Mouse (Mus musculus) liver, adult (tissue): ENCODE measurements around the gene Olfr684.

ENCODE experiments used
- GATA4 ChIP-seq: IDR thresholded peaks from 2 replicates; pipeline ENCODE4 v1.6.1; 2014; ENCODE audit warnings: mild to moderate bottlenecking, low read length; ENCODE audit not compliant: insufficient replicate concordance

Gene Olfr684

GRCm38 (mm10) chr7:105163553-105163952 lies at the start of gene Olfr684:
Gene Olfr684 (minus strand): TSS chr7:105163653.
- TF ChIP-seq GATA4, result no peak

DNA sequence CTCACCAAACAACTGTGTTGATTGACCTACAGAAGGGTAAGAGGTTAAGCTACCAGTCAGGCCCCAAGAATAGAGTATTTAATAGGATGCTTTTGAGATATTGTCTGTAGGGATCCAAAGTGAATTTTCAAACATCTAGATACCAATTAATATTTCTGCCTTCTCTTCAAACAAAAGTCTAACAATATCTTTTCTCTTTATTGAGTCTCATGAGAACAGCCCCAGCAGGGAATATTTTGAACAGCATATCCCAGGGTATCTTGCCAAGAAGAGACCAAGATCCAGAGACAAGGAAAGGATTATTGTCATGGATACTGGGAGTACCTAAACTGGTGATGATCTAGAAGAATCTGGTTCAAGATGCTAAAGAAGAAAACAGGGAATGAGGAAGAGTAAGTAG lies 43.9 kb upstream of the Olfr684 start, which contains the start of gene Olfr686:
TSS of gene Olfr686 (minus strand) at position 101 of the 400 bp plus-strand sequence.
- no peak for TF ChIP-seq GATA4

GRCm38 (mm10) chr7:105185912-105186311 lies 22.5 kb upstream of the Olfr684 start, which contains the start of gene Olfr685:
Gene Olfr685 (minus strand): TSS chr7:105186012.
- TF ChIP-seq GATA4, result no peak

GRCm38 (mm10) chr7:105170773-105171172 lies 7.3 kb upstream of the Olfr684 start:
- TF ChIP-seq GATA4, result no peak

GRCm38 (mm10) chr7:105146912-105147311 lies 16.5 kb downstream of the Olfr684 start, which contains the start of gene Olfr683:
Gene Olfr683 (minus strand): TSS chr7:105147012.
- TF ChIP-seq GATA4, result no peak

- TF ChIP-seq GATA4, result no peak
Observed at GRCm38 (mm10) chr7:105141275-105141674, 22.2 kb downstream of the Olfr684 start.

DNA sequence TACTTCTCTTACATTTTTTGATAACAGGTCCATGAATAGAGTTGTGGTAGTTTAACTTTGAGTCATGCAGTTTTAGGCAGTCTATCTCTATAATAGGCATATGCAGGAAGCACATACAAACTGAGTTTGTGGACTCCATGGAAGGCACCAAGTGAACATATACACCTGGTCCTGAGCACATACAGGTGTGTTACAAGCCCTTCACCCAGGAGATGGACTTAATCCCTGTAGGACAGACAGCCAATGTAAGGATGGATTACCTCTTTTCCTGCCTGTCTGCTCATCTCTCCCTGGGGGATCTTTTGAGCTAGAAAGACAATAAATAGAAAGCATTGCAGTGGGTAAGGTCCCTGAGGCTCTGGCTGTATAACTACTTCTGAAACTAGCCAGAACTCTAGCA lies 46.9 kb downstream of the Olfr684 start, which contains the start of gene Olfr681:
TSS of gene Olfr681 (plus strand) at position 301 of the 400 bp plus-strand sequence.
- no peak for TF ChIP-seq GATA4
